Mouse (Mus musculus): ENCODE results near the gene Ap2s1. TPM values are rescaled to one million over a fixed set of nuclear protein-coding genes. Genes with fewer than 3 reads are reported as not detected.

Gene Ap2s1
- total RNA-seq, 2 experiments from 2014 or later, result 52.5 to 56.7 TPM

GRCm38 (mm10) chr7:16752016-16752415 is 13.8 kb downstream of the Ap2s1 start:
- DNase-seq, result no peak

GRCm38 (mm10) chr7:16755362-16756017 is 17.3 kb downstream of the Ap2s1 start:
- DNase-seq, result peak; percentile 39

- DNase-seq, result no peak
Observed at GRCm38 (mm10) chr7:16758872-16759574, 20.8 kb downstream of the Ap2s1 start.

GRCm38 (mm10) chr7:16760292-16760691 is 22.1 kb downstream of the Ap2s1 start:
- peak; percentile 84 for DNase-seq

- peak; percentile 87 for DNase-seq
Observed at GRCm38 (mm10) chr7:16761005-16761481, 22.8 kb downstream of the Ap2s1 start.

- DNase-seq, result peak; percentile 57
Observed at GRCm38 (mm10) chr7:16761630-16762029, 23.4 kb downstream of the Ap2s1 start.

GRCm38 (mm10) chr7:16763463-16764218 is 25.4 kb downstream of the Ap2s1 start:
- peak; percentile 48 for DNase-seq

- DNase-seq, result no peak
Observed at GRCm38 (mm10) chr7:16766443-16766842, 28.2 kb downstream of the Ap2s1 start.

GRCm38 (mm10) chr7:16775888-16776287 is 37.7 kb downstream of the Ap2s1 start:
- DNase-seq, result no peak

GRCm38 (mm10) chr7:16780076-16780475 is 41.9 kb downstream of the Ap2s1 start:
- DNase-seq, result peak; percentile 76

- peak; percentile 89 for DNase-seq
Observed at GRCm38 (mm10) chr7:16780825-16781554, 42.8 kb downstream of the Ap2s1 start, which contains the start of gene Slc1a5. Slc1a5 (plus strand) TSS chr7:16781340.

GRCm38 (mm10) chr7:16781555-16781815 is 43.3 kb downstream of the Ap2s1 start:
- no peak for DNase-seq

- no peak for DNase-seq
Observed at GRCm38 (mm10) chr7:16781816-16782554, 43.8 kb downstream of the Ap2s1 start.

- DNase-seq, result no peak
Observed at GRCm38 (mm10) chr7:16782555-16783125, 44.4 kb downstream of the Ap2s1 start.

- no peak for DNase-seq
Observed at GRCm38 (mm10) chr7:16783224-16783688, 45.0 kb downstream of the Ap2s1 start.

GRCm38 (mm10) chr7:16783758-16784415 is 45.7 kb downstream of the Ap2s1 start:
- peak; percentile 48 for DNase-seq

- DNase-seq, result no peak
Observed at GRCm38 (mm10) chr7:16784498-16784976, 46.3 kb downstream of the Ap2s1 start.

GRCm38 (mm10) chr7:16785541-16786083 is 47.4 kb downstream of the Ap2s1 start:
- DNase-seq, result no peak

- no peak for DNase-seq
Observed at GRCm38 (mm10) chr7:16792316-16792715, 54.1 kb downstream of the Ap2s1 start.
